Mouse (Mus musculus) limb, embryonic 10.5 days (tissue): ENCODE results near the gene Gm28539. TPM values are rescaled to one million over a fixed set of nuclear protein-coding genes. Genes with fewer than 3 reads are reported as not detected.
"Not testable (repeated sequence)": the region's sequence is repeated elsewhere in the genome, so short reads cannot be mapped to it uniquely, and the experiment has no call there.

Source experiments
- DNase-seq: peaks from one replicate; pipeline ENCODE4 v3.0.0-alpha.2; 2017; ENCODE audit warnings: low spot score
- H3K27ac ChIP-seq: fragments of 300-500 bp; sonication (generic); 2 replicates; pipeline ENCODE4 v1.5.1; 2016; ENCODE audit warnings: mild to moderate bottlenecking
- H3K27me3 ChIP-seq: fragments of 300-500 bp; sonication (generic); 2 replicates; pipeline ENCODE4 v1.6.1; 2016; ENCODE audit warnings: low read depth, mild to moderate bottlenecking; ENCODE audit not compliant: poor library complexity, severe bottlenecking
- H3K36me3 ChIP-seq: fragments of 300-500 bp; sonication (generic); 2 replicates; pipeline ENCODE4 v1.6.1; 2016; ENCODE audit warnings: mild to moderate bottlenecking, moderate library complexity
- H3K4me1 ChIP-seq: fragments of 300-500 bp; sonication (generic); 2 replicates; pipeline ENCODE4 v1.6.1; 2016
- H3K4me3 ChIP-seq: fragments of 300-500 bp; sonication (generic); 2 replicates; pipeline ENCODE4 v1.5.1; 2016; ENCODE audit warnings: mild to moderate bottlenecking, moderate library complexity
- H3K9me3 ChIP-seq: fragments of 300-500 bp; sonication (generic); replicated peaks from 2 replicates; pipeline ENCODE4 v1.6.1; 2016; ENCODE audit warnings: mild to moderate bottlenecking
- WGBS: fragments of 180-500 bp; shearing (Covaris S2); methylation state at CpG from one replicate; pipeline ENCODE4 v1.1.7; 2016; 5-methylcytosine and 5-hydroxymethylcytosine counted together
- polyA plus RNA-seq: library from polyadenylated mRNA; unstranded; fragments of >200 nt; fragmentation: Nextera tagmentation; extraction: Ambion mirVana; gene quantifications from 2 replicates; pipeline ENCODE4 v1.2.1, GENCODE M21; 2016

The Gm28539 gene
- polyA plus RNA-seq, 1 experiment from 2014 or later = not detected

DNA sequence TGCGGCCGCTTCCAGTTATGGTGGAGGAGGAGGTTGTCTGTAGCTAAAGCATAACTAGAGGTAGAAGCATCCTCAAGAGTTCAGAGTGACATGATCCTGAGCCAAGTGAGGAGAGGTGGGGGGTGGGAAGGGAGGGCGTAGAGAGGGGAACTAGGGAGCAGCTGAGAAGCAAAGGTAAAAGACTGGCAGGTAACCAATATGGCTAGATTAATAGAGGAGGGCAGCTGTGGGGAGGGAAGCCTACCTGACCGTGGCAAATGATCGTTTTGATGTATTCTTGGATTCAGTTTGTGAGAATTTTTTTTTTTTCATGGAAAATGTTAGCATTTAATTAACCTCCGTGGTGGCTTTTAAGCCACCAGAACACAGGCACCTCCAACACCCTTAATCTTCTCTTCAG, 107.5 kb downstream of the Gm28539 start:
- H3K36me3 ChIP-seq = peaks cover 90% of the 10 kb centered on the region
- no peaks in the 10 kb centered on the region for H3K4me1 ChIP-seq
- no peaks in the 10 kb centered on the region for H3K27me3 ChIP-seq
- no peak overlapping the region for H3K4me3 ChIP-seq
- WGBS = 94% methylated on average over 6 of the region's 6 CpGs
- H3K9me3 ChIP-seq = no peaks in the 10 kb centered on the region
- no peak overlapping the region for H3K27ac ChIP-seq
- no peak for DNase-seq

DNA sequence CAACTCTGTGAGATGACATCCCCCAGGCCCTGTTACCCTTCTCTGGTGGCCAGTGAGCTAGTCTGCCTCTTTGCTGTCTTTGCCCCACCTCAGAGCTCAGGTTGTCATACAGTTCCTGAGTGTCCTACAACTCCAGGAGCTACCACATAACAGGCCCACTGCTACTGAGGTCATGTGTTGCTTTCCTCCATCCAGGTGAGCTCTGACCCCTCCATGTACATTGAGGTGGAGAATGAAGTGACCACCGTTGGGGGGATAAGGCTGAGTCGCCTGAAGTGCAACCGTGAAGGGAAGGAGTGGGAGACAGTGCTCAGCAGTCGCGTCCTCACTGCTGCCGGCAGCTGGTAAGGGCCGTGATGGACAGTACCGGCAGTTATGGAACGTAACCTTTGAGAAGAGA, 112.6 kb downstream of the Gm28539 start:
- H3K9me3 ChIP-seq = no peaks in the 10 kb centered on the region
- no peaks in the 10 kb centered on the region for H3K4me1 ChIP-seq
- DNase-seq = peak; percentile 21
- no peak overlapping the region for H3K4me3 ChIP-seq
- H3K36me3 ChIP-seq = peaks cover 99% of the 10 kb centered on the region
- H3K27me3 ChIP-seq = no peaks in the 10 kb centered on the region
- 95% methylated on average over 9 of the region's 9 CpGs for WGBS
- H3K27ac ChIP-seq = no peak overlapping the region

DNA sequence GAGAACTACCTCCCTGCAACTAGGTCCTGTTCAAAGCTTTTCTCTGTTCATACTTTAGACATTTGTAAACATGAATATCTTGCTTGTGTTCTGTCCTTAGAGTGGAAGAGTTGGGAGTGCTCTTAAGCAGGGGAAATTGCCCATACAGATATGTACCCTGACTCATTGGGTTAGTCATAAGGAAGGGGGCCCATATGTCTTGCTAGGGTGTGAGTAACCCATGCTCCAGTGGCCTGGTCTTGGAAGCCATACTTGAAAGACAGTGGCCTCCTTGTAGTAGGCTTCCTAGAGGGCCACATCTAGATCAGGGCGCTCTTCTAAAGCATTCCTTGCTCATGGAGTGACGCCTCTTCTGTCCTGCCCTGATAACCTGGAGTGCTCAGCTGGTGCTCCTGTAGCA, 114.0 kb downstream of the Gm28539 start:
- no peaks in the 10 kb centered on the region for H3K9me3 ChIP-seq
- H3K4me1 ChIP-seq = no peaks in the 10 kb centered on the region
- H3K36me3 ChIP-seq = peaks cover 100% of the 10 kb centered on the region
- no peak for DNase-seq
- no peak overlapping the region for H3K4me3 ChIP-seq
- WGBS = 92% methylated on average over 2 of the region's 2 CpGs
- no peaks in the 10 kb centered on the region for H3K27me3 ChIP-seq
- H3K27ac ChIP-seq = no peak overlapping the region

GRCm38 (mm10) chr16:18952813-18953212, 116.4 kb downstream of the Gm28539 start:
- peaks cover 100% of the 10 kb centered on the region for H3K36me3 ChIP-seq
- H3K9me3 ChIP-seq = no peaks in the 10 kb centered on the region
- H3K4me3 ChIP-seq = no peak overlapping the region

GRCm38 (mm10) chr16:18955070-18955469, 118.7 kb downstream of the Gm28539 start:
- peaks cover 2% of the 10 kb centered on the region; the same call in 1 of the 2 replicates for H3K9me3 ChIP-seq
- H3K36me3 ChIP-seq = peaks cover 91% of the 10 kb centered on the region
- WGBS = 90% methylated on average over 3 of the region's 3 CpGs

More at GRCm38 (mm10) chr16:18952813-18953212, 116.4 kb downstream of the Gm28539 start:
- no peaks in the 10 kb centered on the region for H3K4me1 ChIP-seq
- H3K27ac ChIP-seq = no peak overlapping the region
- no peak for DNase-seq
- no peaks in the 10 kb centered on the region for H3K27me3 ChIP-seq

GRCm38 (mm10) chr16:18963486-18963885, 127.1 kb downstream of the Gm28539 start:
- no peak for DNase-seq
- no peak overlapping the region for H3K4me3 ChIP-seq
- H3K36me3 ChIP-seq = peaks cover 87% of the 10 kb centered on the region

More at GRCm38 (mm10) chr16:18955070-18955469, 118.7 kb downstream of the Gm28539 start:
- H3K4me1 ChIP-seq = no peaks in the 10 kb centered on the region
- H3K27ac ChIP-seq = no peak overlapping the region
- H3K4me3 ChIP-seq = no peak overlapping the region
- no peaks in the 10 kb centered on the region for H3K27me3 ChIP-seq
- DNase-seq = no peak

DNA sequence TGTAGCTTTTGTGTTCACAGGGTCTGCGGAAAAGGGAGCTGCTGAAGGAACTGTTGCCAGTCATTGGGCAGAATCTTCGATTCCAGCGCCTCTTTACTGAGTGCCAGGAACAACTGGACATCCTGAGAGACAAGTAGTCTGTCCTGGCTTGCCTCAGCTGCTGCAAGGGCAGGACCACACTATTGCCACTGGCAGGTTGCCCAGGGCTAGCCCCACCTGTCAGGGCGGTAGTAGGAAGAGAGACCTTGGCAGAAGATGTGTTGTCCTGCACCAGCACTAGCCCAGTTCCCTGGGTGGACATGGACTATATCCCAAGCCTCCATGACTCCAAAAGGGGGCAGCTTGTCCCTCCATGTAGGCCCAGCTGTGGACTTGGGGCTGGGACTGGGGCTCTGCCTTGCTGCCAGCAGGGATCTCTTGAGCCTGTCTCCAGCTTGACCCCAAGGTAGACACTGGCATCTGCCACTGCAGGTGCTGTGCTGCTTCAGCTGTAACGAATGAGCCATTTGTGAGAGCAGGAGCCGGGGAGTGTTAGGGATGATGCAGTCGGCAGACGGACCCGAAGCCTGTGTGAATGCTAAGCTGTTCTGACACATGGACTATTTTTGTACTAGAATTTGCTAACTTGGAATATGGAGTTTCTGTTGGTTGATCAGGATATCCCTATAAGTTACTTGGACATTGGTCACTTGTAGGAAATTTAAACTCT, 133.2 kb downstream of the Gm28539 start:
- Histone ChIP-seq H3K4me3 (no peak overlapping the region), H3K27ac (no peak overlapping the region), H3K27me3 (no peaks in the 10 kb centered on the region), H3K9me3 (no peaks in the 10 kb centered on the region), H3K4me1 (no peaks in the 10 kb centered on the region), H3K36me3 (peaks cover 71% of the 10 kb centered on the region)
- WGBS = 97% methylated on average over 9 of the region's 9 CpGs
- no peak for DNase-seq

More at GRCm38 (mm10) chr16:18963486-18963885, 127.1 kb downstream of the Gm28539 start:
- Histone ChIP-seq H3K27me3 (no peaks in the 10 kb centered on the region), H3K27ac (no peak overlapping the region), H3K4me1 (no peaks in the 10 kb centered on the region), H3K9me3 (peaks cover 9% of the 10 kb centered on the region; the same call in 1 of the 2 replicates)

DNA sequence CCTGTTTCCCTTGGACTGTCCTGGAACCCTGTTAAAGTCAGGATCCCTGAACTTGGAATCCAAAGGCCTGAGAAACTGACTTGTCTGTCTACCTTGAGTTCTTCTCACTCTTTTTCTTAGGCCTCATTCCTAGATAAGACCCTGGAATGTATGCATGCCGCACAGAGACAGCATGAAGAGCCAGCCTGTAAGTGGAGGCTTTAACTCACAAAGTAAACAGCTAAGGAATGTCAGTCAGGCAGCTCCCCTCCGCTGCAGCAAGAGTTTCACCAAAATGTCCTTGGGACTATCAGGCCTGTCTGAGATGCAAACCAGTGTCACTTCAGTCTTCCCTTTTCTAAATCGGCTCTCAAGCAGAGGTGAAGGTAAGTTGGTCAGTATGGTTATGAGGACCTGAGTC, 134.5 kb downstream of the Gm28539 start:
- DNase-seq = no peak
- H3K4me1 ChIP-seq = no peaks in the 10 kb centered on the region
- H3K27ac ChIP-seq = no peak overlapping the region
- H3K4me3 ChIP-seq = no peak overlapping the region
- no peaks in the 10 kb centered on the region for H3K9me3 ChIP-seq
- H3K36me3 ChIP-seq = peaks cover 64% of the 10 kb centered on the region
- no peaks in the 10 kb centered on the region for H3K27me3 ChIP-seq
- WGBS = 85% methylated on average over 3 of the region's 3 CpGs

GRCm38 (mm10) chr16:18975665-18976064, 139.3 kb downstream of the Gm28539 start:
- peaks cover 26% of the 10 kb centered on the region for H3K36me3 ChIP-seq
- not testable (repeated sequence) for H3K27ac ChIP-seq, H3K9me3 ChIP-seq, H3K4me1 ChIP-seq, H3K27me3 ChIP-seq, DNase-seq, H3K4me3 ChIP-seq
- WGBS = 83% methylated on average over 23 of the region's 23 CpGs

- no peak for DNase-seq
- WGBS = 78% methylated on average over 23 of the region's 23 CpGs
- Histone ChIP-seq H3K9me3 (0 out of 2 replicates have a peak, but pooled peaks cover 2% of the 10 kb centered on the region), H3K27me3 (no peaks in the 10 kb centered on the region), H3K4me1 (no peaks in the 10 kb centered on the region), H3K4me3 (no peak overlapping the region), H3K27ac (no peak overlapping the region), H3K36me3 (peaks cover 20% of the 10 kb centered on the region)
These were observed 139.9 kb downstream of the Gm28539 start for GRCm38 (mm10) chr16:18976315-18976714.

GRCm38 (mm10) chr16:18986381-18986780, 150.0 kb downstream of the Gm28539 start:
- H3K4me3 ChIP-seq = no peak overlapping the region
- H3K9me3 ChIP-seq = no peaks in the 10 kb centered on the region
- WGBS = 89% methylated on average over 3 of the region's 3 CpGs
- no peaks in the 10 kb centered on the region for H3K4me1 ChIP-seq
- no peaks in the 10 kb centered on the region for H3K27me3 ChIP-seq
- H3K27ac ChIP-seq = no peak overlapping the region
- no peaks in the 10 kb centered on the region for H3K36me3 ChIP-seq
- DNase-seq = no peak

DNA sequence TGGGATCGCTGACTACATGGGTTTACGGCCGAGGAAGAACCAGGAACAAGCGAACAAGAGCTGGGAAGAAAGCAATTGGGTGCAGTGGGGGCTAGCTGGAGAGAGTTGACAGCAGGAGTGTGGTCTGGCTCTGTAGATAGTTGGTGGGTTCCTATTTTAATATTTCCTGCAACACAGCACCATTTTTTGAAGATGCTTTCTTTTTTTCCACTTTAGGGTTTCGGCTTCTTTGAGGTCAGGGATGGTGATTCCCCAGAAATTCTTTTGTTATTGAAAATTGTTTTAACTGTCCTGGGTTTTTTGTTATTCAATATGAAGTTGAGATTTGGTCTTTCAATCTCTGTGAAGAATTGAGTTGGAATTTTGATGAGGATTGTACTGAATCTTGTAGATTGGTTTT, 150.5 kb downstream of the Gm28539 start:
- 91% methylated on average over 5 of the region's 5 CpGs for WGBS
- no peaks in the 10 kb centered on the region for H3K36me3 ChIP-seq
- H3K27me3 ChIP-seq = no peaks in the 10 kb centered on the region
- no peaks in the 10 kb centered on the region for H3K4me1 ChIP-seq
- no peak overlapping the region for H3K4me3 ChIP-seq
- no peak overlapping the region for H3K27ac ChIP-seq
- no peak for DNase-seq
- no peaks in the 10 kb centered on the region for H3K9me3 ChIP-seq

DNA sequence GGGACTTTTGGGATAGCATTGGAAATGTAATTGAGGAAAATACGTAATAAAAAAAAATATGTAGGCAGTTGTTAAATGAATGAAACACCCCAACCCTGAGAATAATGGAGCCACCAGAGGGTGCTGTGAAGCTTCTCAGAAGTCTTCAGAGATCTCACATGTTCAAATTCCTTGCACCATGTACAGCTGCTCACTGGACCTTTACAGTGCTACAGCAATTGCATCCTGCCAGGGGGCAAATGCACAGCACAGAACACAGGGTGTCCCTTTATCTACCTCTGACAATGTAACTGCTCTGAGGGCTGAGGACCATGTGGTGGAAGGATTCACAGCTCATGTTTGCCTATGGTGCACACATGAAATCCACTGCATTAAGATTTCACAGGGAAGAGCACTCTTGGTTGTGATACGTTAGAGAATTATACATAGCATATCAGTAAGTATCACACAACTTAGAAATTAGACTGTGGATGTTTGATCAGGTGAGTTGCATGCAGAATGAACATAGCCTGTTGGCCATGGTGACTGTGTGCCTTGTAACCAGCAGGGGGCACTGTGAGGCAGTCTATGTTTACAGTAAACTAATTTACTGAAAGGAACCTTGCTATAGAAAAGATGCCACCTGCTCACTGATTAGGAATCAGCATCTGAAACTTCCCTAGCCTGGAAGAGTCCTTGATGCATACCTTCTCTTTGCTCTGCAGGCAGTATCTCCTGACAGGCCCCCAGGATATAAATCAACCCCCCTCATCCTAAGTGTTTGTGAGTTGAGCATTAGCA, 166.4 kb downstream of the Gm28539 start:
- not testable (repeated sequence) for H3K4me1 ChIP-seq, H3K4me3 ChIP-seq, H3K9me3 ChIP-seq, H3K27me3 ChIP-seq, H3K36me3 ChIP-seq, H3K27ac ChIP-seq
- DNase-seq = peak; percentile 31
- WGBS = 38% methylated on average over 2 of the region's 2 CpGs
